Mouse (Mus musculus): ENCODE measurements around the gene Epb41l2.

Epb41l2 gene

GRCm38 (mm10) chr10:25513821-25514220, 154.2 kb downstream of the Epb41l2 start:
- no peak for DNase-seq

- DNase-seq: no peak
These were observed 160.4 kb downstream of the Epb41l2 start for GRCm38 (mm10) chr10:25519954-25520353.

GRCm38 (mm10) chr10:25520428-25520827, 160.8 kb downstream of the Epb41l2 start:
- peak; percentile 30 for DNase-seq

- DNase-seq: no peak
These were observed 164.1 kb downstream of the Epb41l2 start for GRCm38 (mm10) chr10:25523727-25524126.

GRCm38 (mm10) chr10:25526156-25526555, 166.6 kb downstream of the Epb41l2 start:
- no peak for DNase-seq

- DNase-seq: no peak
These were observed 167.0 kb downstream of the Epb41l2 start for GRCm38 (mm10) chr10:25526622-25527021.

GRCm38 (mm10) chr10:25527126-25527525, 167.5 kb downstream of the Epb41l2 start:
- DNase-seq: no peak

- DNase-seq: no peak
These were observed 171.7 kb downstream of the Epb41l2 start for GRCm38 (mm10) chr10:25531335-25531734.

GRCm38 (mm10) chr10:25533105-25533504, 173.5 kb downstream of the Epb41l2 start:
- DNase-seq: no peak

GRCm38 (mm10) chr10:25533513-25534246, 174.1 kb downstream of the Epb41l2 start:
- DNase-seq: no peak

GRCm38 (mm10) chr10:25534467-25534866, 174.9 kb downstream of the Epb41l2 start:
- DNase-seq: no peak

- DNase-seq: no peak
These were observed 176.3 kb downstream of the Epb41l2 start, which contains the start of gene Smlr1 for GRCm38 (mm10) chr10:25535891-25536331. TSS of gene Smlr1 (minus strand) at chr10:25536267.

- DNase-seq: no peak
These were observed 177.0 kb downstream of the Epb41l2 start for GRCm38 (mm10) chr10:25536621-25537020.

- no peak for DNase-seq
These were observed 179.1 kb downstream of the Epb41l2 start for GRCm38 (mm10) chr10:25538738-25539137.

- peak; percentile 17 for DNase-seq
These were observed 179.7 kb downstream of the Epb41l2 start for GRCm38 (mm10) chr10:25539146-25539770.

GRCm38 (mm10) chr10:25539771-25540168, 180.2 kb downstream of the Epb41l2 start:
- DNase-seq: no peak

- DNase-seq: no peak
These were observed 181.5 kb downstream of the Epb41l2 start for GRCm38 (mm10) chr10:25541097-25541496.

- DNase-seq: no peak
These were observed 193.3 kb downstream of the Epb41l2 start for GRCm38 (mm10) chr10:25552936-25553335.

- DNase-seq: no peak
These were observed 212.0 kb downstream of the Epb41l2 start for GRCm38 (mm10) chr10:25571319-25572240.

All from lung, postnatal 36 days (tissue).